Mouse (Mus musculus) liver, postnatal 0 days (tissue): Measurements from ENCODE around the gene Prrc2a. TPM values are rescaled to one million over a fixed set of nuclear protein-coding genes. Genes with fewer than 3 reads are reported as not detected.
A peak's percentile ranks its signal among the peaks of the same experiment; 100 is the strongest.

Source experiments
- ATAC-seq: fragments of 200-750 bp; cut with Nextera tagmentation; 2 replicates; pipeline ENCODE4 v1.8.0; 2017; ENCODE audit warnings: mild to moderate bottlenecking, moderate library complexity
- DNase-seq: peaks from one replicate; pipeline ENCODE4 v3.0.0-alpha.2; 2016
- H3K27ac ChIP-seq: fragments of 300-500 bp; sonication (generic); 2 replicates; pipeline ENCODE4 v1.5.1; 2014; ENCODE audit warnings: antibody characterized with exemption, moderate library complexity, mild to moderate bottlenecking, low read depth
- H3K27me3 ChIP-seq: fragments of 300-500 bp; sonication (generic); 2 replicates; pipeline ENCODE4 v1.6.1; 2014; ENCODE audit warnings: low read length, control low read depth, mixed read lengths; ENCODE audit not compliant: insufficient read depth
- H3K36me3 ChIP-seq: fragments of 300-500 bp; sonication (generic); replicated peaks from 2 replicates; pipeline ENCODE4 v1.6.1; 2014; ENCODE audit warnings: mild to moderate bottlenecking, control low read depth, low read length, moderate library complexity, mixed read lengths; ENCODE audit not compliant: insufficient read depth
- H3K4me1 ChIP-seq: fragments of 300-500 bp; sonication (generic); 2 replicates; pipeline ENCODE4 v1.6.1; 2014; ENCODE audit warnings: antibody characterized with exemption, mild to moderate bottlenecking, control low read depth; ENCODE audit not compliant: insufficient read depth
- H3K4me2 ChIP-seq: fragments of 300-500 bp; sonication (generic); 2 replicates; pipeline ENCODE4 v1.6.1; 2014; ENCODE audit warnings: low read depth, mild to moderate bottlenecking, low read length, moderate library complexity, mixed read lengths
- H3K4me3 ChIP-seq: fragments of 300-500 bp; sonication (generic); 2 replicates; pipeline ENCODE4 v1.5.1; 2014; ENCODE audit warnings: low read depth, low read length
- H3K9ac ChIP-seq: fragments of 300-500 bp; sonication (generic); replicated peaks from 2 replicates; pipeline ENCODE4 v1.6.1; 2014; ENCODE audit warnings: mild to moderate bottlenecking, moderate library complexity
- H3K9me3 ChIP-seq: fragments of 300-500 bp; sonication (generic); 2 replicates; pipeline ENCODE4 v1.6.1; 2016; ENCODE audit warnings: mild to moderate bottlenecking, control low read depth, low read length, mixed read lengths
- CTCF ChIP-seq: sonication (generic); IDR thresholded peaks from 2 replicates; pipeline ENCODE4 v1.5.1; 2016; ENCODE audit warnings: antibody characterized with exemption, low read depth
- EP300 ChIP-seq: IDR thresholded peaks from 2 replicates; pipeline ENCODE4 v1.6.1; 2016; ENCODE audit warnings: antibody characterized with exemption, low read depth, mild to moderate bottlenecking
- WGBS: fragments of 180-500 bp; shearing (Covaris S2); extraction: QIAGEN DNeasy Blood & Tissue Kit; methylation state at CpG from one replicate; pipeline ENCODE4 v1.1.7; 2014; ENCODE audit not compliant: insufficient replicate concordance; 5-methylcytosine and 5-hydroxymethylcytosine counted together
- polyA plus RNA-seq: library from polyadenylated mRNA; unstranded; fragments of >200 nt; fragmentation: Nextera tagmentation; extraction: Ambion mirVana; gene quantifications from 2 replicates; pipeline ENCODE4 v1.2.1, GENCODE M21; 2015

Prrc2a gene
- polyA plus RNA-seq, 1 experiment from 2014 or later: 32.9 TPM

GRCm38 (mm10) chr17:35108097-35108496 lies 56.6 kb downstream of the Prrc2a start, which contains the start of gene Ly6g5c:
Gene Ly6g5c (plus strand): TSS chr17:35108279.
- TF ChIP-seq EP300 (no peak), CTCF (no peak)
- no peak within 1 kb of the TSS for H3K27ac ChIP-seq
- no peak within 1 kb of the TSS for H3K4me3 ChIP-seq
- no peak within 1 kb of the TSS for H3K9ac ChIP-seq
- DNase-seq (no peak), ATAC-seq (no peak)
- H3K4me1 ChIP-seq: peaks cover 28% of the 10 kb centered on the region
- H3K4me2 ChIP-seq: no peak within 1 kb of the TSS
- H3K27me3 ChIP-seq: no peaks in the 10 kb centered on the region
- 80% methylated on average over 6 of the region's 6 CpGs for WGBS
- no peaks in the 10 kb centered on the region for H3K9me3 ChIP-seq
- no peaks in the 10 kb centered on the region for H3K36me3 ChIP-seq

DNA sequence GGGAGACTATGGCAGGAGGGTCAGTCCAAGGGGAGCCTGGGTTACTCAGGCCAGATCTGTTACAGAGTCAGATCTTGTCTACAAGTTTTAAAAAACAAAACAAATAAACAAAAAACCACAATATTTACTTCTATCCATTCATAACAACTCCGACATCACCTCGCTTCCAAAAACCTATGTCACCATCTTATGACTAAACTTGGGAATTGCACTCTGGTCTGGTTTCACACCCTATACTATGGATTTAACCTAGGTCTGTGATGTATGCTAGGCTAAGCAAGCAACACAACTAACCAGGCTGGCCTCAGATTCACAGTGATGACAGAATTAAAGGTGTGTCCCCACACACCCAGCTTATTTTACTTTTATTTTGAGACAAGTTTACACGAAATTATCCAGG lies 58.2 kb downstream of the Prrc2a start:
- Histone ChIP-seq H3K9me3 (no peaks in the 10 kb centered on the region), H3K27ac (no peak overlapping the region), H3K4me2 (no peak overlapping the region), H3K4me1 (peaks cover 38% of the 10 kb centered on the region), H3K4me3 (no peak overlapping the region), H3K36me3 (peaks cover 10% of the 10 kb centered on the region), H3K9ac (no peak overlapping the region), H3K27me3 (no peaks in the 10 kb centered on the region)
- 65% methylated on average over 3 of the region's 3 CpGs for WGBS
- no peak for ATAC-seq
- DNase-seq: no peak
- no peak for TF ChIP-seq EP300
- TF ChIP-seq CTCF: no peak

- peak; percentile 79 for TF ChIP-seq CTCF
- no peak for TF ChIP-seq EP300
- Histone ChIP-seq H3K4me2 (peak overlapping the region; percentile 40; the same call in 1 of the 2 replicates), H3K36me3 (peaks cover 17% of the 10 kb centered on the region), H3K27me3 (no peaks in the 10 kb centered on the region), H3K4me3 (no peak overlapping the region), H3K4me1 (peaks cover 38% of the 10 kb centered on the region), H3K9ac (no peak overlapping the region), H3K9me3 (no peaks in the 10 kb centered on the region), H3K27ac (peak overlapping the region; percentile 48; the same call in 1 of the 2 replicates)
- WGBS: 24% methylated on average over 13 of the region's 13 CpGs
- ATAC-seq (no peak), DNase-seq (peak; percentile 53)
Observed at GRCm38 (mm10) chr17:35105740-35106389, 58.8 kb downstream of the Prrc2a start.

GRCm38 (mm10) chr17:35104754-35105153 lies 59.9 kb downstream of the Prrc2a start:
- H3K9ac ChIP-seq: no peak overlapping the region; the same call in 1 of the 2 replicates

GRCm38 (mm10) chr17:35104079-35104478 lies 60.6 kb downstream of the Prrc2a start:
- Histone ChIP-seq H3K27me3 (no peaks in the 10 kb centered on the region), H3K9me3 (no peaks in the 10 kb centered on the region), H3K27ac (peak overlapping the region; percentile 48), H3K4me3 (no peak overlapping the region), H3K9ac (peak overlapping the region; percentile 26; the same call in 1 of the 2 replicates), H3K4me1 (peaks cover 38% of the 10 kb centered on the region), H3K4me2 (peak overlapping the region; percentile 42; the same call in 1 of the 2 replicates), H3K36me3 (peaks cover 29% of the 10 kb centered on the region)
- no peak for ATAC-seq
- DNase-seq: no peak
- WGBS: 68% methylated on average over 7 of the region's 7 CpGs
- TF ChIP-seq EP300 (no peak), CTCF (no peak)

More at GRCm38 (mm10) chr17:35104754-35105153, 59.9 kb downstream of the Prrc2a start:
- H3K27me3 ChIP-seq: no peaks in the 10 kb centered on the region
- peaks cover 25% of the 10 kb centered on the region for H3K36me3 ChIP-seq
- 52% methylated on average over 6 of the region's 6 CpGs for WGBS
- TF ChIP-seq EP300: peak; percentile 93
- no peak for TF ChIP-seq CTCF
- ATAC-seq (peak; percentile 85), DNase-seq (no peak)
- H3K4me2 ChIP-seq: peak overlapping the region; percentile 42; the same call in 1 of the 2 replicates
- H3K4me1 ChIP-seq: peaks cover 38% of the 10 kb centered on the region
- H3K27ac ChIP-seq: peak overlapping the region; percentile 48
- no peaks in the 10 kb centered on the region for H3K9me3 ChIP-seq
- no peak overlapping the region for H3K4me3 ChIP-seq

DNA sequence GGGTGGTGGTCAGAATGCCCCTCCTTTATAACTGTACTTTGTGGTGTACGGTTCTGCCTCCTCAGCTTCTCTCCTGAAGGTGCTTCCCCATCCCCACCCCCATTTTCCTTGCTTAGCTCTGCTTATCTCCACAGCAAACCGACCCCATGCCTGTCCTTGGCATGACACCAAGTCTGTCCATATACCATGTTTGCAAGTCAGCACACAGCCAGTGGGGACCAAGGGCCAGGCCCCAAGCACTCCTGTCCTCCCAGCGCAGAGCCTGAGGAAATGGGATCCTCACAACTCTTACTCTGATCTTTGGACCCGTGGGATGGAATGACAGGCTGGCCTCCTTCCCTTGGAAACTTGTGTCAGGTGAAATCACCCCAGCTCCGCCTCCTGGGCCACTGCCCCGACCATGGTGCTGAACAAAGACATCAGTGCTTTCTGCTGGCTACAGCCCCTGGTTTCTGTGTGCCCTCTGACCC lies 61.4 kb downstream of the Prrc2a start:
- H3K9ac ChIP-seq: peak overlapping the region; percentile 26; the same call in 1 of the 2 replicates
- 37% methylated on average over 6 of the region's 6 CpGs for WGBS
- peaks cover 37% of the 10 kb centered on the region for H3K36me3 ChIP-seq
- 0 out of 2 replicates have a peak overlapping the region, but pooled peaks have one; percentile 42 for H3K4me2 ChIP-seq
- H3K27me3 ChIP-seq: no peaks in the 10 kb centered on the region
- DNase-seq (peak; percentile 44), ATAC-seq (peak; percentile 22)
- peaks cover 38% of the 10 kb centered on the region for H3K4me1 ChIP-seq
- peak overlapping the region; percentile 48; the same call in 1 of the 2 replicates for H3K27ac ChIP-seq
- H3K9me3 ChIP-seq: no peaks in the 10 kb centered on the region
- no peak overlapping the region for H3K4me3 ChIP-seq
- TF ChIP-seq EP300: peak; percentile 62
- no peak for TF ChIP-seq CTCF
